Mouse (Mus musculus) heart, adult 2 months (tissue): ENCODE results near the gene Soga1.

ENCODE experiments used
- CTCF ChIP-seq: fragments of 200-600 bp; IDR thresholded peaks from 2 replicates; pipeline ENCODE4 v1.8.1; 2022; ENCODE audit warnings: antibody characterized with exemption, mild to moderate bottlenecking, moderate library complexity
- EP300 ChIP-seq: fragments of 200-500 bp; IDR thresholded peaks from 2 replicates; pipeline ENCODE4 v1.6.1; 2011; ENCODE audit warnings: low read depth, low read length, control low read depth; ENCODE audit not compliant: insufficient read depth
- POLR2A ChIP-seq: fragments of 200-500 bp; IDR thresholded peaks from 2 replicates; pipeline ENCODE4 v1.6.1; 2011; ENCODE audit warnings: mild to moderate bottlenecking, low read depth, low read length, control low read depth; ENCODE audit not compliant: insufficient read depth

DNA sequence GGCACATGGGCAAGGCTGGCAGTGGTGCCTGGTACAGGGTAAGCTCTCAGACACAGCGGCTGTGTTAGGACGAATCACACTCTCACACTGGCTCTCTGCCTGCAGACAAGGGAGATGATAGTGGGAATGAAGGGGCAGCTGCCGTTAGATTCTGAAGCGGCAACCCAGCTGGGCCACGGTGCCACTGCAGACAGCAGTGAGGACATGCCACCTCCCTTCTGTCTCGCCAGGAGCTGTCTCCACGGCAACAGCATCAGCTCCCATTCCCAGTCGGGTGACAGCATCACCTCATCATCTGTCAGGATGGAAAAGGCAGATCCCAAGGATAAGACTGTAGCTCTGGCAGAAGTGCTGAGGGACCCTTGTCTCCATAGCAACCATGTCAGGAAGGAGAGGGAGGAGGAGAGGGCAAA lies 29.2 kb downstream of the Soga1 start:
- TF ChIP-seq CTCF = no peak
- no peak for TF ChIP-seq POLR2A
- TF ChIP-seq EP300 = no peak
